Mouse (Mus musculus) large intestine, adult 2 months (tissue): ENCODE results near the gene Stac3. TPM values are rescaled to one million over a fixed set of nuclear protein-coding genes. Genes with fewer than 3 reads are reported as not detected.
A peak's percentile ranks its signal among the peaks of the same experiment; 100 is the strongest.

Source experiments
- DNase-seq: peaks from one replicate; pipeline ENCODE4 v3.0.0-alpha.2; 2012; ENCODE audit warnings: low read depth, low spot score
- WGBS: fragments of 180-500 bp; shearing (Covaris S2); methylation state at CpG from one replicate; pipeline ENCODE4 v1.1.7; 2018; 5-methylcytosine and 5-hydroxymethylcytosine counted together
- polyA plus RNA-seq: library from polyadenylated mRNA; depleted of rRNA; stranded (reverse); fragments of >200 nt; gene quantifications from 2 replicates; pipeline ENCODE4 v1.2.3, GENCODE M21; 2012

Stac3 gene
- polyA plus RNA-seq, 1 experiment: 0.66 TPM

DNA sequence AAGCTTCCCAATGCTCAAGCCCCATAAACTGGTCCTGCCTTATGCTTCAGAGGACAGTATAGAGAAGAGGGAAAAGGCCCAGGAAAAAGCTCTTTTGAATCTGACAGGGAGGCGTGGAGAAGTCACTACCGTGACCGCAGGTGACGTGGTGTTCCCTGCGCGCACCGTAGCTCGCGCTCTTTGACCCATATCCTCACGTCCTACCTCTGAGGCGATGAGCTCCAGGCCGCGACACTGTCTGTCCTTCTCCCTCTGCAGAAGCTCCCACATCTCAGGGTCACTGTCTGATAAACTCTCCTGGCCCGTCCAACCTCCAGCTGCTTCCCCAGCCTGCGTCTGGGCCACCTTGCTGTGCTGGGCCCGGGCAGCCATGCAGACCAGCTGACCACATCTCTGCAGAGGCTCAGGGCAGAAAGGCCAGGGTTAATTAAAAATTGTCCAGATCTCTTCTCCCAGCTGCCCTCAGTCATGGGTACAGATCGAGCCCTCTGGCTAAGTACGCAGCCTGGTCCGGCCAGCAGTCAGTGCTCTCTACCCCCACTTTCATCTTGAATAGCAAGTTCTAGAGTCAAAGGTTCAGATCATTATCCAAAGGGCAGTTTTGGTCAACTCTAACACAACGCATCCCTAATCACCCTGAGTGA is 19.4 kb downstream of the Stac3 start:
- no peak for DNase-seq
- 93% methylated on average over 20 of the region's 20 CpGs for WGBS

DNA sequence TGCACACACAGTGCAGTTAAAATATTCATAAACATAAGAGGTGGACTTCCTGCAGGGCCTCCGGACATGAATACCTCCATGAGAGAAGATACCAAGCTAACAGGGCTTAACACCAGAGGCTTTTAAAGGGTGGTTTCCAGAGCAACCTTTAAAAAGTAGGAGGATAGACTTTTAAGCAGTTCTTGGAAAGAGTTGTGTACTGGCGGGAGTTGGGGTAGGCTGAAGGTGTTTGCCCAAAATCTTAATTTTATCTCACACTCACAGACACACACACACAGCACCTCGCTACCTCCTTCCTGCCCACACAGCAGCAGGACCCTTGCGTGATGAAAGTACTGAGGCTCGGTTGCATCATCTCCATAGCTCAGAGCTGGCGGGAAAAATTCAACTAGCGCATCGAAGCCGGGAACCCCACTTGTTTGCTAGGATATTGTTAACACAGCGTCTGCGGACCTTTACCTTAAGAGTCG is 20.2 kb downstream of the Stac3 start:
- WGBS: 5% methylated on average over 12 of the region's 12 CpGs
- no peak for DNase-seq

DNA sequence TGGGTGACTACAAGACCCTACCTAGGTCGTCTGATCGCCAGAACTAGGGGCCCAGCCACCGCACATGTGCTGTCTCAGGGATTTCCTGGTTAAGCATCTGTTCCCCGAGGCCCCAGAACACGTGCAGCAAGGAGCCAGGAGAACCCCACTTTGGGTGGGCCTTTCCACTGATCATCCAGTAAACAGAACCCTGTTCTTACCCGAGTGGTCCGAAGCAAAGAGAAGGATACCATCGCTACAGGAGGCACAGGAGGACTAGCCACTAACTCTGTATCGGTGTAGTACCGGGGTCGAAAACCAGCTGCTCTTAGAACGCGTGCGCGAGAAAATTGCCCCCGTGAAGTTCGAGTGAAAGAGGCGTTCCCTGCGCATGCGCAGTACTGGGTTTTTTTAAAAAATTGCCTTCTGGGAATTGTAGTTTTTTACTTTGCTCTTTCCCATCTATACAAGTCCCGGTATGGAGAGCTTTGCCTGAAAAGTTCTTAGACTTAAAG is 20.6 kb downstream of the Stac3 start, which contains the start of gene Shmt2:
TSS of gene Shmt2 (minus strand) at position 357 of the 494 bp plus-strand sequence.
- DNase-seq: peak; percentile 67
- WGBS: under 1% methylated on average over 21 of the region's 21 CpGs

DNA sequence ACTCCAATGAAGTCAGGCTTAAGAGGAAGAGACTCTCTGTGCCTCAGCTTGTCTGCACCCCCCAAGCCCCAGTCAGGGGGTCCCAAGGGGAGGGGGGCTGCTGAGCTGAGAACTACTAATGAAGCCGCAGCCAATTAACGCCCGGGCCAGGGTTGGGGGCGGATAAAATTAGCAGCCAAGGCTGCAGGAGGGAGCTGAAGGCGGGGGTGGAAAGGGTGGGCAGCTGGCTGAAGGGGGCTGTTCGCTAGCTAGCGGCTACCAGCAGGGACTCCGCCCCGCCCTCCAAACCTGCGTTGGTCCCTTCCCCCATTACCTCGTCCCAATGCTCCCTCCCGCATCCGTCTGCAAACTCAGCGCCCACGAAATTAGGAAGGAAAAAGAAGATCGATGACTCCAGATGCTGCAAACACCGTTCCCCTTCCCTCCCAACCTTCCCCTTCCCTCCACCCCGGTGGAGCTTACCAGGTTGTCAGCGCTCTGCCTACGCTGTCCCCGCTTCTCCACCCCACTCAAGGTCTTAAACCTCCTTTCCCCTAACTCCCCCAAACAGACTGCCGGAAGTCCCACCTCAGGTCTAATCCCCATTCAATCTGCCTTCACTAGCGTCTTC is 23.3 kb downstream of the Stac3 start:
- DNase-seq: no peak
- WGBS: 21% methylated on average over 23 of the region's 23 CpGs

DNA sequence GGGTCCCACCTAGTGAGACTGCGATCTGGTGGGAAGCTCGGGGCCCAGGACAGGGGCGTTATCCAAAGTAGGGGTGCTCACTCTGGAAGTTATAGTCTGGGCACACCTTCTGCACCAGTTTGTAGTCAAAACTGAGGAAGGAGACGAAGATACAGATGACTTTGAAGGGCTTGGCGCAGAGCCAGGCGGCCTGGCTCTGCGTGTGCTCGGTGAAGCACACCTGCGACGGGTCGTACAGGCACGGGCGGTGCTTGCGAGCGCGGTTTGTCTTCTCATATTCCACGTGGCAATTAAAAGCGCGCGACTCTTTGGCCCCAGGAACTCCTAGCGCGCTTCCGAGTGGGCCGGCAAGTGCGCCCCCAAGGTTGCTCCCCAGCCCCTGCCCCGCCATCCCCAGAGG is 24.6 kb downstream of the Stac3 start:
- no peak for DNase-seq
- 3% methylated on average over 26 of the region's 26 CpGs for WGBS

DNA sequence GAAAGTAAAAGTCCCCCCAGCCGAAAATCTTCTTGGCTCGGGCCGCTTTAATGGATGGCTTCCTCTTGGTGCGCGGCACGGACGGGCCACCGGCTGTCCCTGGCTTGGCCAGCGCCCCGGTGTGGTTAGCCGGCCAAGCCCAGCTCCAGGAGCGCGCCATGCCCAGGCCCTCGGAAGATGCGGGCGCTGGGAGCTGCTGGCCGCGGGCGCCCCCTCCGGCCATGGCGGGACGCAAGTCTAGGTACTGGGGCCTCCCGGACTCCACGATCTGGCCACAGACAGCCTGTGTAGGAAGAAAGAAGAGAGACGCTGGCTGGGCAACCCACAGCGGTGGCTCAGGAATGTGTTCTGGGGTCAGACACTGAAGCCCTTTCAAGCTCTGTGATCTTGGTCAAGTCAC is 25.2 kb downstream of the Stac3 start:
- no peak for DNase-seq
- 4% methylated on average over 26 of the region's 26 CpGs for WGBS

DNA sequence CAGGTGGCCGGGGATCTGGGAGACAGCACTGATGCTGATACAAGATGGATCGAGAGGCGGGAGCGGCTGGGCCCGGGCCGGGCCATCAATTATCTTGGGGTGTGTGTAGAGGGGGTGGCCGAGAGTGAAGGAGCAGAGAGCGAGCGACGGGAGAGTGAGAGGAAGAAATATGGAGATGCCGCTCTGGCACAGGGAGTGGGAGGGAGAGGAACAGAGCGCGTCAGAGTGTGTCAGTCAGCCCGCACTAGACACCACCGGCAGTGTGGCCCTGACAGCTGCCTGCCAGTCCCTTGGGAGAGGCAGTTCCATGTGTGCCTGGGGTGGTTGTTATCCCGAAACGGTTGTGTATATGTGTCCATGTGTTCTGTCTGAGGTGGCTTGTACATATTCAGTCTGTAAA is 26.0 kb downstream of the Stac3 start:
- no peak for DNase-seq
- WGBS: 13% methylated on average over 17 of the region's 17 CpGs

DNA sequence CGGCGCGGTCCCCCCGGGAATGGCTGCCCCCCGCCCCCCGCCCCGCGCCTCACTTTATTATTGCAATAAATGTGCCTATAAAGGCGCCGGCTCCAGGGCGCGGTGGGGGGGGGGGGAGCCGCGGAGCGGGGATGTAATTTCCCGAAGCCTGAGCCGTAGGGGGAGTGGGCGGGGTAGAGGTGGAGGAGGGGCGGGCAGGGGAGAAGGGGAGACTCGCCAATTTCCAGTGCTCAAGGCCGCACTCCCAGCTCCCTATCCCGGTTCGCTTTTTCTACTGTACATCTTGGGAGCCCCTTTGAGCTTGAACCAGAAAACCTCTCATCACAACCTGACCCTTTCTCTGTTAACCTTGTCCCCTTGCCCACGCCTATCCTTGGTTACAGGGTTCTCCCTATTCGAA is 29.5 kb downstream of the Stac3 start:
- WGBS: 3% methylated on average over 25 of the region's 25 CpGs
- DNase-seq: no peak

DNA sequence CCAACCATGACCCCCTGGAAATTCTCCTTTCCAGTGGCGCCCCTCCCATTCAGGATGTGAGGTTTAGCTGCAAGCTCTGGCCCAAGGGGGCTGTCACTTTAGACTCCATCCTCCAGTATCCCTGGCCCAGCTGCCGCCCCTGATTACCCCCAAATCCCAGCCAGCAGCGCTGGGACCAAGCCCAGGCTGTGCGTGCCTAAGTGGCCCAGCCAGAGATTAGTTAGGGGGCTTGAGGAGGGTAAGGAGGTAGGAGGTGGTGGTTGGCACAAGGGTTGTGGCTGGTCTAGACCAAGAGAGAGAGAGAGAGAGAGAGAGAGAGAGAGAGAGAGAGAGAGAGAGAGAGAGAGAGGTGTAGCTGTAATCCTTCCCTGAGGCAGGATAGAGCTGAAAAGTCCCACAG is 30.1 kb downstream of the Stac3 start:
- no peak for DNase-seq
- WGBS: 17% methylated on average over 4 of the region's 4 CpGs

DNA sequence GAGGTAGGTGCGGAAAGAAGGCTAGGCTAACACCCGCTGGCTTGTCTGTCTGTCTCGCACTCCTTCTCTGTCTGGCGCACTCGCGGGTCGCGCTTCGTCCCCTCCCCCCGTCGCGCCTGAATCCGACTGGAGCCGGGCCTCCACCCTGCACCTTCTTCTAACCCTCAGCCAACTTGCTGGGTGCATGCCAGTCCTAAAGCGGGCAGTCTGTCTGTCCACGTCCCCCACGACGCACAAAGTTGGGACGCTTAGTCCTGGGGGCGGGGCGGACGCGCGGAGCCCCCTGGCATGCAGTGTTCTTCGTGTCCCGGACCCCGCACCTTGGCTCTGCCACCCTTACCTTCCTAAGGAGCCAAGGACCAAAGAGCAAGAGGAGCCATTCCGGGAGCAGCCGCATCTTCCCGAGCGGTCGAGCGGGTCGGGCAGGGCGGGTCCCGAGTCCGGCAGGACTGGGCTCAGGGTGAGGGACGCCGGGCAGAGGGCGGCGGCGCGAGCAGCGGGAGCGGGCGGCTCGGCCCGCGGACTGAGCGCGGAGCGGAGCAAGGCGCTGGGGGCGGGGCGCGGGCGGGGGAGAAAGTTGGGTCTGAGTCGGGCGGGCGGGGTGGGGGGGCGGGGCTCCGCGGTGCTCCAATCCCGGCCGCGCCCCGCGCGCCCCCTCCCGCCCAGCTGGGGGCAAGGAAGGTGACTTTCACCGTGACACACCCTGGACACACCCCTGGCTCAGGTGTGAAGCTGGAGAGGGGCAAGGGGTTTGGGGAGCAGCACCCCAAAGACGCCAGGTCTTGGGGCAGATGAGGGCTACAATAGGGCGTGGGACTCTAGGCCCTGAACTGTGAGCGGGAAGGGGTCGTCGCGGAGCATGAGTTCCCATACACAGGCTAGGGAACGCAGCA is 32.8 kb downstream of the Stac3 start, which contains the start of gene Nxph4:
TSS of gene Nxph4 (minus strand) at position 524 of the 893 bp plus-strand sequence.
- no peak for DNase-seq

DNA sequence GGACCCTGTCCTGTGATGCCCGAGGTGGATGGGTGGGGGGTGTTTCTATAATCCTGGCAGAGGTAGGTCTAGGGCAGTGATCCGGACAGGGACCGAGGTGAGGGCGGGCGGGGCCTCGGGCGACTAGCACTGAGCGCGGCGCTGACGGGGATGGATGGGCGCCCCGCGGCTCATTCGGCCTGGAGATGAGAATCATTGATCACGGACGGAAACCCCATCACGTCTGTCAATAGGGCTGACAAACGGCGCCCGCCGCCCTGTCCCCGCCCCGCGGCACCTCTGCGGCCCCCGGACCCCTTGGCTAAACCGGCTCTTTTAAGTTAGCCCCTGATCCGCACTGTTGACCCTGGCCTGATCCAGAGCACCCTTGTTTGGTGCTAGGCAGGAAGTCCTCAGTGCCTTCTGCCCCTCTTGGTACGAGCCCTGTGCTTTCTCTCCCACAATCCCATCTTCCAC is 33.5 kb downstream of the Stac3 start:
- no peak for DNase-seq
- WGBS: 3% methylated on average over 30 of the region's 30 CpGs

More for the DNA sequence above, 32.8 kb downstream of the Stac3 start, which contains the start of gene Nxph4:
- under 1% methylated on average over 70 of the region's 78 CpGs for WGBS

DNA sequence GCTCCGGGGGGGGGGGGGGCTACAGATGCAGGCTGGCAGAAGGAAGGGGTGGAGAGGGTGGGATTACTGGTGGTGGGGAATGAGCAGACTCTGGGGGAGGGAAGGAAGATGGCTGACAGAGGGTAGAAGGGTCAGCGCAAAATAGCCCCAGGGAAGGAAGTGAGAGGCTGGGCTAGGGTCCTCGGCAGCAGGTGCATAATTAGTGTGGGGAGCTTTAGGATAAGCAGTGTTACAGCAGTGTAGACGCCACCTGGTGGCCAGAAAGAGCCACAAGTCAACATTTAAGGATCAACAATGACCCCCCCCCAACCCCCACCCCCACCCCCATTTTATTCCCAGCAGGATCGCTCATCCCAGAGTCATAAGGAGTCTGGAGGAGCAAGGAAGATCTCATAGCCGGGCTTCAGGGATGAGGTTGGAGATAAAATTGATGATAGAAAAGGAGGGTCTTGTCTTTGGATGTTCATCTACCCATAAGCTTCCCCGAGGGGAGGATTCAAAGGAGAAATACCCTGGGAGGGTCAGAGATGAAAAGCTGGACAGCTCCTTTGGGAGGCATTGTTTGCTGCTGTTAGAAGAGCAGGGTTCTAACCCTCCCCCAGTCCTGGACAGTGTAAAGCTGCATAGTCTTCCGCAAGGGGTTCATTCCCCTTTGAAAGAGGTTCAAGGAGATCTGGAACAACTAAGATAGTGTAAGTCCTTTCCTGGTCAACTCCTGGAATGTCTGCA is 35.3 kb downstream of the Stac3 start:
- 16% methylated on average over 8 of the region's 8 CpGs for WGBS
- no peak for DNase-seq

DNA sequence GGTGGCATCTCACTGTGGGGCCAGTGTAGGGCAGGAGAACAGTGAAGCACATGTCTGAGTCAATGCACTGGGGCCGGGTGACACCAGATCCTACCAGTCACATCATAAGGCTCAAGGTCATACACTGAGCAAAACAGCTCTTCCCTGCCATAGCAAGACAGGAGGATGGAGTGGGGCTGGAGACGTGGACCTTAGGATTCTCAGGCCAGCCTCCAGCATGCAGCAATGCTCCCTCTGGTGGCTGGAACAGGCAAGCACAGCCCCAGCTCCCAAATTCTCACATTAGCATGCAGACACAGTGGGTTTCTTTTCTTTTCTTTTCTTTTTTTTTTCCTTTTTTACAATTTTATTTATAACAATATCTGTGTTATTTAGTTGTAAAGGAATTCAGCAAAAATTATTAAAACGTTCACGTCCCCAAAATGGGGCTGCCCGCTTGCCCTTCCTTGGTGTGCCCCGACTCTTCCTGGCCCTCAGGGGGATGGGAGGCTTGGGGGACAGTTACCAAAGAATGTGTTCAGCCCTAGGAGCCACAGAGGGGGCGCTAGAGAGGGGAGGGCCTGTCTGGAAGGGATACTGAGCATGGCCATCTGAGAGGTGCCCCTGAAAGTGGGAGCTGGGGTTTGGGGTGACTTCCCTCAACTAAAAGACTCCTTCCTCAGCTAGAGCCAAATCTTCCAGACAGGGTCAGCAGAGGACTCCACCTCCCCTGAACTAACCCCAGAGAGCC is 36.5 kb downstream of the Stac3 start:
- DNase-seq: no peak
- WGBS: 34% methylated on average over 7 of the region's 7 CpGs

DNA sequence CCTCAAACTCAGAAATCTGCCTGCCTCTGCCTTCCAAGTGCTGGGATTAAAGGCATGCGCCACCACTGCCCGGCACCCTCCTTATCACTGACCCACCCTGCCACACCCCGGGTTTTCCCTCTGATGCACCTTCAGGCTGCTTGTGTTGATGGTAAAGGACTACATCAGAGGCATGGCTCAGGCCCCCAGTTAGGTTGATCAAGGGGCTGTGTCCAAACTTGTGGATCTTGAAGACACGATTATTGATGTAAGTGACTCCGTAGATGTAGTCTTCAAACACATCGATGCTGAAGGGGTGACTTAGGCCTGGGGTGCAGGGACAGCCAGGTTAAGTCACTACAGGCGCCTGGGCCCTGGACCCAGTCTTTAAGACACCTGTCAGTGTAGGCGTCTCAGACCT is 40.0 kb downstream of the Stac3 start:
- no peak for DNase-seq
- 88% methylated on average over 8 of the region's 8 CpGs for WGBS

DNA sequence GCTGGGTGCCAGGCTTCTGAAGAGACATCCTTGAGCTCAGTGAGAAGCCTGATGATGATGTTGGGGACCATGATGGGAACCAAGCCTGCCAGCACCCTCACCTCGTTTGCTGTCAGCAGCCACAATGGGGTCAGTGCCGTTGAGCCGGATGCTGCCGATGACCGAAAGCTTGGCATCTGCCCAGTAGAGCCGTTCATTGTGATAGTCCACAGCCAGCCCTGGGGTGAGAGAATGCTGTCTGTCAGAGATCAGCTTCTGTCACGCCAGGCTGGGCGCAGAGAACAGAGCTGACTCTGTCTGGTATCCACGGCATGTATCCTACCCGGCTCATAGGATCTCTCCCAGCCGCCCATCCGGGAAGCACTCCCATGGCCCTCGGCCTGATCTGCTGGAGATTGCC is 40.6 kb downstream of the Stac3 start:
- DNase-seq: no peak
- WGBS: 87% methylated on average over 13 of the region's 13 CpGs

DNA sequence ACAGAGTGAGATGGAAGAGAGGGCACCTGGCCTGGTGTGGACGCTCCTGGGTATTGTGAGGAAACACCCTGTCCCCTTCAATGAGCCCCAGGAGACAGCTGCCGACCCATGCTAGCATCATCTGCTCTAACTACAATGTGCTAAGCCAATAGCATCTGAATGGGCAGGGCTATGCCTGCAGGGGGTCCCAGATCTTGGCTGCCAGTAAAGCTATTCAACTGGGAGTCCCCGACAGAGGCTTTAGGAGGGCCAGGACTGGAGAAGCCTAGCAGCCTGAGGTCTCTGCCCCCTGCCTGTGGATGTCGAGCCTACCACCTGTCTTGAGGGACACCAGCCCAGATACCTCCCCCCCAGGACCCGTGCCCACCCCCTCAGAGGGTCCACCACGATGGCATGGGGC is 41.2 kb downstream of the Stac3 start:
- no peak for DNase-seq
- 69% methylated on average over 6 of the region's 6 CpGs for WGBS

DNA sequence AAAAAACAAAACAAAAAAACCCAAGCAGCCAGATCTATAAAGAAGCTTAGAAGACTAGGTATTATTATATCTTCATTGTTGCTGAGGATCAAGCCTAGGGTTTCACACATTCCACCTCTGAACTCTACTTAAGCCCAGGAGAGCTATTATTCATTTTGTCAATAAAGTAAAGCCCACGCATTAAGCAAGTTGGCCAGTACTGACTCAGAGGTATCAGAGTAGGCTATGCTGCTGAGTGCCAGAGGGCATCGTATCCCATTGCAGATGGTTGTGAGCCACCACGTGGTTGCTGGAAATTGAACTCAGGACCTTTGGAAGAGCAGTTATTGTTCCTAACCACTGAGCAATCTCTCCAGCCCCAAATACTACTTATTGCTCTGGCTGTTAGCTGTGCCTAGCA is 42.4 kb downstream of the Stac3 start:
- WGBS: 83% methylated on average over 3 of the region's 3 CpGs
- no peak for DNase-seq

DNA sequence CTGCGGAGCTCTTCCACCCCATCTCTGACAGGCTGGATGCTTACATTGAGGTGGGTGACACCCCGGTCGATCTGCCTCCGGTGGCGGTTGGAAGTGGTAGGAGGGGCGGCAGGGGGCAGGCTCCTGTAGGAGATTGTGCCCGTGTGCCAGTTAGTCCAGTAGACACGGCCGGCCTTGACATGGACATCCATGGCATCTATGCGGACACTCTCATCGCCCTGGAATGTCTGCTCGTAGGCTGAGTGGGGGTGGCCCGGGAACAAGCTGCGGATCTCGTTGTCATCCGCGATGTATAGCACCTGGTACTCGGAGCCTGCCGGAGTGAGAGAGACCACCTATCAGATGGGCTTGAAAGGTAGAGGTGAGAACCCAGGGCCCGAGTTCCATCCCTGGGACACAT is 42.9 kb downstream of the Stac3 start:
- DNase-seq: no peak
- 89% methylated on average over 20 of the region's 20 CpGs for WGBS

DNA sequence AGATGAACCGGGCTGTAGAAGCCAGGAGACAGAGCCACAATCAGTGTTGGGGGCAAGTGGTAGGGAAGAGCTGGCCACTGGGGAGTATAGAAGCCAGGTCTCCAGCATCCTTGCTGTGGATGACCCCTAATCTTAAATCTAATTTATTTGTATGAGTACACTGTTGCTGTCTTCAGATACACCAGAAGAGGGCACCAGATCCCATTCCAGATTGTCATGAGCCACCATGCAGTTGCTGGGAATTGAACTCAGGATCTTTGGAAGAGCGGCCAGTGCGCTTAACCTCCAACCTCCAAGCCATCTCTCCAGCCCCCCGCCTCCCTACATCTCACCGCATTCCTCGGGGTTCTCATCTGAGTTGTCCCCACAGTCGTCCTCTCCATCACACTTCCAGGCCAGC is 45.0 kb downstream of the Stac3 start:
- no peak for DNase-seq
- WGBS: 91% methylated on average over 7 of the region's 7 CpGs
